Mouse (Mus musculus): ENCODE results near the gene Atpaf2. TPM values are rescaled to one million over a fixed set of nuclear protein-coding genes. Genes with fewer than 3 reads are reported as not detected.

Atpaf2 gene
- polyA plus RNA-seq, 1 experiment from 2014 or later: 53.5 TPM

DNA sequence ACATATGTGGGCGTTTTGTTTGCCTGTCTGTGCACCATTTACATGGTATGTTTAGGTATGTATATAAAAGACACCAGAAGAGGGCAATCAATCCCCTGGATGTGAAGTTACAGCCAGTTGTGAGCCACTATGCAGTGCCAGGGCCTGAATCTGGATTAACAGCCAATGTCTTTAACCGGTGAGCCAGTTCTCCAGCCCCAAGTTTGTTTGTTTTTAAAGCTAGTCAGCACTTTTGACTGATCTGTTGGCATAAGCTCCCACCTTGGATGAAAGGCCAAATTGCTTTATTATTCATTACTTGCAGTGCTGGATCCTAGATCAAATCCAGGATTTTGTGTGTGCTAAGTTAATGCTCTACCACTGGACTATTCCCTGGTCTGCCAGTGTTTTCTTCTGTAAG, 66.9 kb downstream of the Atpaf2 start:
- peak; percentile 18 for DNase-seq (ENCODE audit: low spot score)

Other genes starting within 250 kb of the Atpaf2 start
- gene Srebf1, start 195.9 kb downstream of the Atpaf2 start, polyA plus RNA-seq (2015; fragmentation: Nextera tagmentation; extraction: Ambion mirVana): 82.6 and 100 TPM in 2 replicates
- gene Tom1l2, start 65.6 kb downstream of the Atpaf2 start, polyA plus RNA-seq (2015; fragmentation: Nextera tagmentation; extraction: Ambion mirVana): 12.7 and 17.6 TPM in 2 replicates
- gene Drc3, start 65.1 kb downstream of the Atpaf2 start, polyA plus RNA-seq (2015; fragmentation: Nextera tagmentation; extraction: Ambion mirVana): 3.6 and 4.5 TPM in 2 replicates
- gene Gid4, start 1.3 kb downstream of the Atpaf2 start, polyA plus RNA-seq (2015; fragmentation: Nextera tagmentation; extraction: Ambion mirVana): 15.0 and 16.3 TPM in 2 replicates
- gene Drg2, start 36.1 kb upstream of the Atpaf2 start, polyA plus RNA-seq (2015; fragmentation: Nextera tagmentation; extraction: Ambion mirVana): 71.2 and 74.1 TPM in 2 replicates
- 0.13 and 0.14 TPM in 2 replicates for gene Myo15, start 50.9 kb upstream of the Atpaf2 start, polyA plus RNA-seq (2015; fragmentation: Nextera tagmentation; extraction: Ambion mirVana)
- gene Alkbh5, start 117.9 kb upstream of the Atpaf2 start, polyA plus RNA-seq (2015; fragmentation: Nextera tagmentation; extraction: Ambion mirVana): 31.8 and 41.4 TPM in 2 replicates